Mouse (Mus musculus) stomach, postnatal 0 days (tissue): Measurements from ENCODE around the gene Cpd.
A peak's percentile ranks its signal among the peaks of the same experiment; 100 is the strongest.

ENCODE experiments used
- CTCF ChIP-seq: IDR thresholded peaks from 2 replicates; pipeline ENCODE4 v1.5.1; 2016; ENCODE audit warnings: antibody characterized with exemption, low read depth, mild to moderate bottlenecking, moderate library complexity
- EP300 ChIP-seq: optimal IDR thresholded peaks from 2 replicates; pipeline ENCODE3; 2016; ENCODE audit warnings: antibody characterized with exemption

- TF ChIP-seq CTCF = peak; percentile 38
- no peak for TF ChIP-seq EP300
Observed at GRCm38 (mm10) chr11:76893570-76893969, 46.8 kb upstream of the Cpd start.
